Mouse (Mus musculus) stomach, postnatal 0 days (tissue): Measurements from ENCODE around the gene Cop1.

Experiments
- CTCF ChIP-seq: IDR thresholded peaks from 2 replicates; pipeline ENCODE4 v1.5.1; 2016; ENCODE audit warnings: antibody characterized with exemption, low read depth, mild to moderate bottlenecking, moderate library complexity
- EP300 ChIP-seq: optimal IDR thresholded peaks from 2 replicates; pipeline ENCODE3; 2016; ENCODE audit warnings: antibody characterized with exemption

DNA sequence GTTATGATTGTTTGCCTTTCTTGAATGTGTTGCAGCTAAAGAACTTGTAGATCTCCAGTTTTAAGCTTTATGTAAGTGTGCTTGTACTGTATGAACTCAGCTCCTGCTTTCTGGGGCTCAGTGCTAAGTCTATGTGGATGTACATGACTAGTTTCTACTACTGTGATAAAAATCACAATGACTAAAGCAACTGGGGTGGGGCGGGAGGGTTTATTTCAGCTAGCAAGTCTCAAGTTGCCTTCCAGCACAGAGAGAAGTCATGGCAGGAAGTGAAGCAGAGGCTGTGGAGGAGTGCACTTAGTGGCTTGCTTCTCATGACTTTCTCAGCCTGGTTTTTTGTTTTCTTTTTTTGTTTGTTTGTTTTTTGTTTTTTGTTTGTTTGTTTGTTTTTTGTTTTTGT, 24.4 kb downstream of the Cop1 start:
- TF ChIP-seq CTCF = no peak
- no peak for TF ChIP-seq EP300
